Mouse (Mus musculus) stomach, embryonic 14.5 days (tissue): ENCODE measurements around the gene Fer. TPM values are rescaled to one million over a fixed set of nuclear protein-coding genes. Genes with fewer than 3 reads are reported as not detected.

ENCODE experiments used
- ATAC-seq: fragments of 200-750 bp; cut with Nextera tagmentation; 2 replicates; pipeline ENCODE4 v1.8.0; 2017; ENCODE audit warnings: low read depth, moderate TSS enrichment; ENCODE audit not compliant: insufficient number of reproducible peaks, insufficient read depth, low FRiP score
- H3K27ac ChIP-seq: fragments of 300-500 bp; sonication (generic); 2 replicates; pipeline ENCODE4 v1.5.1; 2014; ENCODE audit warnings: mild to moderate bottlenecking, low read length, moderate library complexity, mixed read lengths
- H3K27me3 ChIP-seq: fragments of 300-500 bp; sonication (generic); 2 replicates; pipeline ENCODE4 v1.6.1; 2014; ENCODE audit warnings: low read length, control low read depth, mixed read lengths; ENCODE audit not compliant: control insufficient read depth, insufficient read depth
- H3K36me3 ChIP-seq: fragments of 300-500 bp; sonication (generic); 2 replicates; pipeline ENCODE4 v1.6.1; 2014; ENCODE audit warnings: mild to moderate bottlenecking, control low read depth, low read length, moderate library complexity, mixed read lengths; ENCODE audit not compliant: control insufficient read depth, insufficient read depth
- H3K4me1 ChIP-seq: fragments of 300-500 bp; sonication (generic); 2 replicates; pipeline ENCODE4 v1.6.1; 2014; ENCODE audit warnings: low read length, control low read depth, mixed read lengths; ENCODE audit not compliant: control insufficient read depth, insufficient read depth
- H3K4me2 ChIP-seq: fragments of 300-500 bp; sonication (generic); replicated peaks from 2 replicates; pipeline ENCODE4 v1.6.1; 2014; ENCODE audit warnings: low read depth, low read length, control low read depth
- H3K4me3 ChIP-seq: fragments of 300-500 bp; sonication (generic); 2 replicates; pipeline ENCODE4 v1.5.1; 2014; ENCODE audit warnings: low read depth, low read length, control low read depth
- H3K9ac ChIP-seq: fragments of 300-500 bp; sonication (generic); replicated peaks from 2 replicates; pipeline ENCODE4 v1.6.1; 2014; ENCODE audit warnings: low read depth, mild to moderate bottlenecking, control low read depth, low read length, moderate library complexity, mixed read lengths
- H3K9me3 ChIP-seq: fragments of 300-500 bp; sonication (generic); 2 replicates; pipeline ENCODE4 v1.6.1; 2016; ENCODE audit warnings: low read depth, low read length, control low read depth; ENCODE audit not compliant: control insufficient read depth
- WGBS: fragments of 180-500 bp; shearing (Covaris S2); extraction: QIAGEN DNeasy Blood & Tissue Kit; methylation state at CpG from one replicate; pipeline ENCODE4 v1.1.7; 2014; 5-methylcytosine and 5-hydroxymethylcytosine counted together
- polyA plus RNA-seq: library from polyadenylated mRNA; unstranded; fragments of >200 nt; fragmentation: Nextera tagmentation; extraction: Ambion mirVana; gene quantifications from 2 replicates; pipeline ENCODE4 v1.2.1, GENCODE M21; 2014

Gene Fer
- polyA plus RNA-seq, result 33.9 and 34.3 TPM in 2 replicates

GRCm38 (mm10) chr17:63863012-63863630, at the start of gene Fer:
TSS of gene Fer (plus strand) at chr17:63863062.
- Histone ChIP-seq H3K9me3 (no peaks in the 10 kb centered on the region), H3K27ac (peak within 1 kb of the TSS; percentile 59; the same call in 1 of the 2 replicates), H3K4me3 (peak within 1 kb of the TSS; percentile 89), H3K27me3 (no peaks in the 10 kb centered on the region), H3K4me2 (peak within 1 kb of the TSS; percentile 80), H3K4me1 (no peaks in the 10 kb centered on the region), H3K9ac (peak within 1 kb of the TSS; percentile 62), H3K36me3 (no peaks in the 10 kb centered on the region)
- WGBS, result 1% methylated on average over 41 of the region's 41 CpGs
- peak; percentile 40 for ATAC-seq

GRCm38 (mm10) chr17:63813552-63813951, 49.3 kb upstream of the Fer start:
- Histone ChIP-seq H3K27ac (no peak overlapping the region), H3K9ac (no peak overlapping the region), H3K4me2 (no peak overlapping the region), H3K4me1 (no peaks in the 10 kb centered on the region), H3K4me3 (no peak overlapping the region), H3K36me3 (no peaks in the 10 kb centered on the region), H3K9me3 (no peaks in the 10 kb centered on the region), H3K27me3 (no peaks in the 10 kb centered on the region)
- WGBS, result 84% methylated on average over 6 of the region's 6 CpGs
- ATAC-seq, result no peak

- no peak overlapping the region for H3K9ac ChIP-seq
- H3K9me3 ChIP-seq, result no peaks in the 10 kb centered on the region
- no peaks in the 10 kb centered on the region for H3K36me3 ChIP-seq
- H3K27me3 ChIP-seq, result no peaks in the 10 kb centered on the region
- no peak overlapping the region for H3K4me2 ChIP-seq
- H3K4me3 ChIP-seq, result no peak overlapping the region
- H3K4me1 ChIP-seq, result no peaks in the 10 kb centered on the region
- no peak for ATAC-seq
- WGBS, result 73% methylated on average over 10 of the region's 10 CpGs
- no peak overlapping the region for H3K27ac ChIP-seq
Observed at GRCm38 (mm10) chr17:63818444-63819027, 44.3 kb upstream of the Fer start.

- Histone ChIP-seq H3K27ac (no peak overlapping the region), H3K4me2 (no peak overlapping the region), H3K4me1 (no peaks in the 10 kb centered on the region), H3K9me3 (no peaks in the 10 kb centered on the region), H3K36me3 (no peaks in the 10 kb centered on the region), H3K4me3 (no peak overlapping the region), H3K27me3 (no peaks in the 10 kb centered on the region), H3K9ac (no peak overlapping the region)
- ATAC-seq, result no peak
- 90% methylated on average over 4 of the region's 4 CpGs for WGBS
Observed at GRCm38 (mm10) chr17:63824141-63824540, 38.7 kb upstream of the Fer start.

- H3K9me3 ChIP-seq, result no peaks in the 10 kb centered on the region
Observed at GRCm38 (mm10) chr17:63826196-63826595, 36.7 kb upstream of the Fer start.

GRCm38 (mm10) chr17:63826767-63827166, 36.1 kb upstream of the Fer start:
- H3K36me3 ChIP-seq, result no peaks in the 10 kb centered on the region
- H3K27ac ChIP-seq, result no peak overlapping the region
- no peaks in the 10 kb centered on the region for H3K4me1 ChIP-seq
- H3K9ac ChIP-seq, result no peak overlapping the region
- H3K4me2 ChIP-seq, result no peak overlapping the region
- no peaks in the 10 kb centered on the region for H3K27me3 ChIP-seq
- no peaks in the 10 kb centered on the region for H3K9me3 ChIP-seq
- ATAC-seq, result no peak
- no peak overlapping the region for H3K4me3 ChIP-seq
- 76% methylated on average over 7 of the region's 7 CpGs for WGBS

More at GRCm38 (mm10) chr17:63826196-63826595, 36.7 kb upstream of the Fer start:
- no peak overlapping the region for H3K27ac ChIP-seq
- H3K4me2 ChIP-seq, result no peak overlapping the region
- H3K36me3 ChIP-seq, result no peaks in the 10 kb centered on the region
- H3K27me3 ChIP-seq, result no peaks in the 10 kb centered on the region
- 82% methylated on average over 8 of the region's 8 CpGs for WGBS
- H3K4me3 ChIP-seq, result no peak overlapping the region
- no peak for ATAC-seq
- H3K4me1 ChIP-seq, result no peaks in the 10 kb centered on the region
- H3K9ac ChIP-seq, result no peak overlapping the region

- WGBS, result 42% methylated on average over 5 of the region's 5 CpGs
Observed at GRCm38 (mm10) chr17:63828561-63829332, 34.1 kb upstream of the Fer start.

GRCm38 (mm10) chr17:63831550-63831949, 31.3 kb upstream of the Fer start:
- Histone ChIP-seq H3K27me3 (no peaks in the 10 kb centered on the region), H3K4me2 (no peak overlapping the region), H3K4me1 (no peaks in the 10 kb centered on the region), H3K9ac (no peak overlapping the region), H3K9me3 (no peaks in the 10 kb centered on the region), H3K4me3 (no peak overlapping the region), H3K27ac (no peak overlapping the region), H3K36me3 (no peaks in the 10 kb centered on the region)
- 77% methylated on average over 4 of the region's 4 CpGs for WGBS
- ATAC-seq, result no peak

More at GRCm38 (mm10) chr17:63828561-63829332, 34.1 kb upstream of the Fer start:
- Histone ChIP-seq H3K36me3 (no peaks in the 10 kb centered on the region), H3K4me1 (no peaks in the 10 kb centered on the region), H3K4me3 (no peak overlapping the region), H3K9me3 (no peaks in the 10 kb centered on the region), H3K4me2 (no peak overlapping the region), H3K27me3 (no peaks in the 10 kb centered on the region), H3K27ac (no peak overlapping the region), H3K9ac (no peak overlapping the region)
- no peak for ATAC-seq
